Mouse (Mus musculus) spleen, adult 2 months (tissue): ENCODE results near the gene Higd2a.

ENCODE experiments used
- CTCF ChIP-seq: fragments of 200-500 bp; IDR thresholded peaks from 2 replicates; pipeline ENCODE4 v1.5.1; 2011; ENCODE audit warnings: mild to moderate bottlenecking, inconsistent platforms; ENCODE audit not compliant: insufficient read depth, insufficient read length, insufficient replicate concordance; ENCODE audit errors: extremely low read depth
- POLR2A ChIP-seq: fragments of 200-500 bp; IDR thresholded peaks from 2 replicates; pipeline ENCODE4 v1.6.1; 2011; ENCODE audit warnings: low read depth, low read length, inconsistent platforms

DNA sequence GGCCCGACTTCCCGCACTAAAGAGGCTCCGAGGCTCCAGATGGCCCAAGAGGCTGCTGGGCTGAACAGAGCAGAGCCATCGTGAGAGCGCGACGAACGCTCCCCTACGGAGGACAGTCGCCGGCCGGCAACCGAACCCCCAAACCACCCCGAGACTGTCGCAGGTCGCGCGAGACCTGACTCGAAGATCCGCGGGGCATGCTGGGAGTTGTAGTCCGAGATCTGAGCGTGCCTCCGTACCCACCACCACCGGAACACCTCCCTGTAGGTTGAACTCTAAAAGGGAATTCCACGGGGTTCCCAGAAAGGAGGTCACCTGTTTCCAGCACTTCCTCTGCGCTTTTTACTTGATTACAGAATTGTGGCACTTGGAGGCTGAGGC lies 24.8 kb upstream of the Higd2a start, which contains the start of gene 4833439L19Rik:
- TF ChIP-seq CTCF (no peak), POLR2A (peak; percentile 88)
